Mouse (Mus musculus) kidney, adult 9 months (tissue): ENCODE measurements around the gene Plxdc2.

Experiments
- DNase-seq: peaks from one replicate; pipeline ENCODE4 v3.0.0; 2022

Plxdc2 gene

GRCm38 (mm10) chr2:16571169-16571751 lies 215.2 kb downstream of the Plxdc2 start:
- DNase-seq, result no peak

GRCm38 (mm10) chr2:16576566-16576965 lies 220.5 kb downstream of the Plxdc2 start:
- DNase-seq, result peak; percentile 89

GRCm38 (mm10) chr2:16578153-16578552 lies 222.0 kb downstream of the Plxdc2 start:
- no peak for DNase-seq

GRCm38 (mm10) chr2:16588546-16588945 lies 232.4 kb downstream of the Plxdc2 start:
- no peak for DNase-seq

- peak; percentile 73 for DNase-seq
These were observed 239.3 kb downstream of the Plxdc2 start for GRCm38 (mm10) chr2:16595451-16595850.

GRCm38 (mm10) chr2:16598231-16598630 lies 242.1 kb downstream of the Plxdc2 start:
- no peak for DNase-seq

GRCm38 (mm10) chr2:16604291-16604690 lies 248.2 kb downstream of the Plxdc2 start:
- DNase-seq, result peak; percentile 89

GRCm38 (mm10) chr2:16607792-16608586 lies 251.9 kb downstream of the Plxdc2 start:
- peak; percentile 78 for DNase-seq

- peak; percentile 60 for DNase-seq
These were observed 286.0 kb downstream of the Plxdc2 start for GRCm38 (mm10) chr2:16642061-16642460.

GRCm38 (mm10) chr2:16651713-16652112 lies 295.6 kb downstream of the Plxdc2 start:
- no peak for DNase-seq

- no peak for DNase-seq
These were observed 308.4 kb downstream of the Plxdc2 start for GRCm38 (mm10) chr2:16664516-16664915.

- DNase-seq, result no peak
These were observed 312.3 kb downstream of the Plxdc2 start for GRCm38 (mm10) chr2:16668391-16668790.

- no peak for DNase-seq
These were observed 326.8 kb downstream of the Plxdc2 start for GRCm38 (mm10) chr2:16682905-16683304.

GRCm38 (mm10) chr2:16683739-16684138 lies 327.6 kb downstream of the Plxdc2 start:
- no peak for DNase-seq

GRCm38 (mm10) chr2:16684529-16684928 lies 328.4 kb downstream of the Plxdc2 start:
- DNase-seq, result no peak

GRCm38 (mm10) chr2:16696390-16696789 lies 340.3 kb downstream of the Plxdc2 start:
- no peak for DNase-seq

- DNase-seq, result no peak
These were observed 341.1 kb downstream of the Plxdc2 start for GRCm38 (mm10) chr2:16697181-16697580.

GRCm38 (mm10) chr2:16706227-16706626 lies 350.1 kb downstream of the Plxdc2 start:
- peak; percentile 22 for DNase-seq

GRCm38 (mm10) chr2:16709885-16710284 lies 353.8 kb downstream of the Plxdc2 start:
- no peak for DNase-seq

GRCm38 (mm10) chr2:16731033-16731432 lies 374.9 kb downstream of the Plxdc2 start:
- no peak for DNase-seq

- no peak for DNase-seq
These were observed 378.3 kb downstream of the Plxdc2 start for GRCm38 (mm10) chr2:16734381-16734780.

GRCm38 (mm10) chr2:16738241-16738640 lies 382.1 kb downstream of the Plxdc2 start:
- peak; percentile 6 for DNase-seq

- no peak for DNase-seq
These were observed 385.7 kb downstream of the Plxdc2 start for GRCm38 (mm10) chr2:16741813-16742212.

- no peak for DNase-seq
These were observed 387.5 kb downstream of the Plxdc2 start for GRCm38 (mm10) chr2:16743568-16743967.
